Mouse (Mus musculus) heart, postnatal 25 days (tissue): ENCODE data around the gene Gm20388. TPM values are rescaled to one million over a fixed set of nuclear protein-coding genes. Genes with fewer than 3 reads are reported as not detected.

Source experiments
- DNase-seq: peaks from one replicate; pipeline ENCODE4 v3.0.0; 2022; ENCODE audit warnings: low spot score
- intact Hi-C: fragments of 180-260 bp; cut with DNase I; formaldehyde crosslinking; loops from one replicate; pipeline ENCODE4 v1.15.1; 2025
- total RNA-seq, 2 experiments: library from RNA; stranded (reverse); gene quantifications; 2 replicates each; pipeline ENCODE4 v1.2.3; 2021

Gm20388 gene
- total RNA-seq, 2 experiments from 2014 or later: 2.7 TPM; not detected in 1

GRCm38 (mm10) chr8:121162906-121163695 lies 1252.5 kb downstream of the Gm20388 start:
- intact Hi-C loops: no loop called here
- DNase-seq: no peak

DNA sequence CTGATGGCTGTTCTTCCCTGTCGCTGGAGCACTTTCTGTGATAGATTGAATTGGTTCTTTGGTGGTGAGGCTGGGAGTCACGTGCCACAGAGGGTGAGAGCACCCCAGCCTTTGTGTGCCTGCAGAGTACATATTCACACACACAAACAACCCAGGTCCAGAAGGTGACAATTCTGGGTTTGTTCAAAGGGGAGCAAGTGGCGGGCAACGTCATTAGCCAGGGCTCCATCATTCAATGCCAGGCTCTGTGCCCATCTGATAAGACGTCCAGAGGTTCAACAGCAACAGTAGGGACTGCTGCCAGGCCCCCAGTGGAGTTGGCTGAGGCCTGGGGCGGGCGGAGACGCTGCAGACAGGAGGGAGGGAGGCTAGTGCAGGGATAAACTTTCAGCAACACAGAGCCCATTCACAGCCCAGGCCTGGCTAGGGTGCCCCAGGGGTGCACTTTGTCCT lies 1253.4 kb downstream of the Gm20388 start:
- intact Hi-C loops: no loop called here
- no peak for DNase-seq

- no peak for DNase-seq
- intact Hi-C loops: no loop called here
Measured at GRCm38 (mm10) chr8:121168033-121168432, 1257.4 kb downstream of the Gm20388 start.

GRCm38 (mm10) chr8:121170116-121170515 lies 1259.5 kb downstream of the Gm20388 start:
- intact Hi-C loops: no loop called here
- DNase-seq: no peak

DNA sequence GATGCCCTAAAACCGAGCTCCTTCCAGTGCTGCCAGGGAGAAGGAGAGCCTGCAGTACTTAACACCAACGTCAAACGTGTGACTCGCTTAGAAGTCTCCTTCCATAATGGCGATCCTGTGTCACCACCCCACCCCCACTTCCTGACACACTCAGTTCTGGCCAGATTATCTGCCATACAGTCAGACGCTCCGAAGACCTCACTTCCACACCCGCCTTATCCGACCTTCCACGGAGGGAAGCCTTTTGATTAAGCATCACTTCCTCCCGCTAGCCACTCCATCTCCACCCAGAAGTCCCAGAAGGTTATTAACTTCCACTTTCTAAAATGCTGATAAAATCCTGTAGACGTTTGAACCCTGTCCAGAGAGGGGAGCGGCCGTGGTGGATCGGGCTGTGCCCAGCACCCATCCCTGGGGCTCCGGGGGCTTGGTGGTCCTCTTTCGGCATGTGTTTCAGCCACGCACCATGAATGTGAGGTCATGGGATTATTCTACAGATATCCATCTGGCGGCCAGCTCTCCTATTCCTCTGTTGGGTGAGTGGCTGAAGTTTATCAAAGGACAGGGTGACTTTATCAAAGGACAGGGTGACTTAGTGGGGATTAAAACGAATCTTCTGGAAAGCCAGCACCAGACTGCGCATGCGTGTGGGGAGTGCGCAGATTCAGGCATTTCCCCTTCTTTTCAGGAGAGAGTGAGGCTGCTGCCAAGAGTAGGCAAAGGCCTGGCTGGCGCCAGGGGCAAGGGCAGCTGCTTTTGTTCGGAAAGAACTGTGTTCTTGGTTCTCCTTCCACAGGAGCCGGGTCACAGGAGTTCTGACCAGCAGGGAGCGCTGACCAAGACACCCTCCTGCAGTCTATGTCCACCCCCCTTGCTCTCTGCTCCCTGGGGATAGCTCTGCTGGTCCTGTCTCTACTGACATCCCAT lies 1260.2 kb downstream of the Gm20388 start:
- intact Hi-C loops: no loop called here
- peak; percentile 57 for DNase-seq

- intact Hi-C loops: no loop called here
Measured at GRCm38 (mm10) chr8:121172567-121172966, 1261.9 kb downstream of the Gm20388 start.

DNA sequence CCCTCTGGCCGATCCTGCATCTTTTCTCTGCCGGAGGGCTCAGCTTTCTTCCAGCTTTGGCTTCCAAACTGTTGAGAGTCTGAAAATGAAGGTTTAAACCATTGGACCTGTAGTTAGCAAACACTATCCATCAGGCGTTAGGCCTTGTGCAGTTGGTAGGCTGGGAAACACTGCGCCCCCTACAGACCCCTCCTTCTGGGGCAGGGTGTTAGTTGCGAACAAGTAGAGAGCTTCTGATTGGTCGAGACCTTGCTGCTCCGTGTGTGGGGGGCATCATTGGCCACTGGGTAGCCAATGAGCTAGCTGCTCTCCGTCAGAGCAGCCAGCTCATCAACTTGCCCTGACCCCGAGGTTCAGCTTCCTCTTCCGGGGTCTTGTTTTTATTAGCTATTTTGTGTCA lies 1263.5 kb downstream of the Gm20388 start:
- intact Hi-C loops: no loop called here
- DNase-seq: no peak

More at GRCm38 (mm10) chr8:121172567-121172966, 1261.9 kb downstream of the Gm20388 start:
- DNase-seq: no peak

GRCm38 (mm10) chr8:121174721-121175539 lies 1264.3 kb downstream of the Gm20388 start:
- no peak for DNase-seq
- intact Hi-C loops: no loop called here

DNA sequence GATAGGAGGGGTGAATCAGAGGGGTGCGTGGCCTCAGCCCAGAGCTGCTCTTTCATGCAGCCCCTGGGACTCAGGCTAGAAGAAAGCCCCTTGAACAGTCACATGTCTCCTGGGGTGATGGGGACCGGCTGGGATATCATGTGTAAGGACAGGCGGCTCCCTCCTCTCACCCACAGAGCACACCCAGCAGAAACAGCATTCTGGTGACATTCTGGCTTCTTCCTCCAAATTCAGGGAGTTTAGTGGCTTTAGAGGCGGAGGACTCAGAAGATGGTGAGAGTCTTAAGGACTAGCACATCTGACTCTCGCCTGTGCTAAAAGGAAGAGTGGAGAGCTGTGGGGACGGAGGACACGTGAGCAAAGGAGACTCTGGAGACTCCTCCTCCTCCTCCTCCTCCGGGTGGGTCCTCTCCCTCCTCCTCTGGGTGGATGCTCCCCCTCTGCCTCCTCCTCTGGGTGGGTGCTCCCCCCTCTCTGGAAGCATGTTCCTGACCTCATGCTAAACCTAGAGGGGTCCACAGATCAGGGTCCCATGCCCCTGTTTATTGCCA lies 1265.0 kb downstream of the Gm20388 start:
- no peak for DNase-seq
- intact Hi-C loops: no loop called here

DNA sequence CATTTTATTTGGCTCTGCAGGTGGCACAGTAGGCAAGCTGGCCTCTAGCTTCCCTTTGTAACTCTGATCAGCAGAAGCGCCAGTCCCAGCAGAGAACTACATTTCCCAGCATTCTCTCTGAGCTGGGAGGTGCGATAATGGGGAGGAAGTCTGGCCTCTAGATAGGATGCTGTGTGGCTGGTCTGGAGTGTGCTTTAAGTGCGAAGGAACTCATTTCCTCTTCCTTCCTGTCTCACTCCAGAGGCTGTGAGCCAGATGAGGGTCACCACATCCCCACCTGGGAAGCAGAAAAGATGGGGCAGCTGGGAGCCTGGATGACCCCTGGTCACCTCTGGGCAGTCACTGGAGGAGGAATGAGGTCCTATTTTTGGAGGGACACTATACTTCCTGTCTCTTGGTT lies 1265.7 kb downstream of the Gm20388 start:
- no peak for DNase-seq
- intact Hi-C loops: no loop called here

DNA sequence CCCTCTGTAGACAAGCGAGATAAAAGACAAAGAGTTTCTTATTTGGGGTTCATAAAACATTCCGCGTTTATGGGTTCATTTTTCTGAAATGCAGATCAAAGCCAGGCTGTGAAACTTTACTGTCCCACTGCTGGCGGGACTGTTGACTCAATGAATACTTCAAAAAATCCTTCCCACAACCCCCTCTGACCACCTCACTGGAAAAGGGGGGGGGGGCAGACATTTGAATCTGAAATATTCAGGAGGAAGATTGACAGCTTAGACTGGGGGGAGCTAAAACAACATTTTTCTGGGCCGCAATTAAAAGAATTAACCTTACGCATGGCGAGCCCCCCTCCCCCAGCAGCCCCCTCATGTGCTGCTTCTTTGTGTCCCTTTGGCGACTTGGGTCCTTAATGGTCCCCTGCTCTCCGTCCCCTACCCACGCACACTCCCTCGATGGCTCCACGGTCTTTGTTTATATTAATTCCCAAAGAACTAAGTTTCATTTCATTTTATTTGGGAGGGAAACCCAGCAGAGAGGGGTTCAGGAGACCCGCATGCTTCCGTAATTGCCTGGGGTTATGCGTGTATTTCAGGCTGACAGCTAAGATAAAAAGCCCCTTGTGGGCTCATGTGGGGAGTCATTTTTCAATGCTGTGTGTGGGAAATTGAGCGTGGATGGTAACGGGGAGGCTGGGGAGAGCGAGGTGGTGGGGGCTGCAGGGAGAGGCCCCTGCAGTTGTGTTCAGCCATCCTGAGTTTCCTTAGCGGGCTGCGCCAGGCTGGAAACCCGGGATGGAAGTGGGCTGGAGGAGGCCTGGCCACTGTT lies 1270.0 kb downstream of the Gm20388 start:
- DNase-seq: no peak
- intact Hi-C loops: no loop called here

- intact Hi-C loops: no loop called here
- peak; percentile 57 for DNase-seq
Measured at GRCm38 (mm10) chr8:121181285-121181884, 1270.7 kb downstream of the Gm20388 start.

- DNase-seq: peak; percentile 67
- intact Hi-C loops: no loop called here
Measured at GRCm38 (mm10) chr8:121187491-121188364, 1277.1 kb downstream of the Gm20388 start.

- intact Hi-C loops: no loop called here
- peak; percentile 41 for DNase-seq
Measured at GRCm38 (mm10) chr8:121188994-121189393, 1278.4 kb downstream of the Gm20388 start.

GRCm38 (mm10) chr8:121192451-121192850 lies 1281.8 kb downstream of the Gm20388 start:
- intact Hi-C loops: no loop called here
- no peak for DNase-seq

- DNase-seq: no peak
- intact Hi-C loops: no loop called here
Measured at GRCm38 (mm10) chr8:121195970-121196369, 1285.3 kb downstream of the Gm20388 start.
